ENCODE assay signal across 25 mouse cellular contexts in genomic region chr3:97789317-97789716, GRCm38 (mm10).
DNase-seq lines count a peak whose midpoint lies in the region; ATAC-seq and TF ChIP-seq lines count a peak whose summit lies in the region.
"Had no signal": no experiment of that assay in that cellular context is flagged by ENCODE, and none has a peak within 500 bp of the region (broad histone marks: within the 10 kb centered on the region; RNA-seq: fewer than 3 reads in every experiment).

No protein-coding gene starts in this region.

- DNase-seq in 416B (ENCODE audit: low read depth) (peak; percentile 16), CH12.LX (ENCODE audit: extremely low read depth) (no peak), R1 (ENCODE audit: low read depth, low spot score) (peak; percentile 32)
- DNase-seq in right cerebral cortex, postnatal 4 days: no peak
- no peak for DNase-seq in layer of hippocampus, adult 9-11 months
- DNase-seq: cerebellum, adult 11 months; cerebellum, postnatal 10 days; embryo, embryonic 11 days; heart, postnatal 4 days; kidney, postnatal 36 days; right cerebral cortex, adult 18-20 months had no signal

- ATAC-seq in intestine, postnatal 0 days: no peak
- no peak for ATAC-seq in intestine, embryonic 16.5 days
- ATAC-seq: CD4-positive, CD25-positive, alpha-beta regulatory T cell, adult 4 months had no signal

- in situ Hi-C loops in CH12.LX (cut with MboI; ENCODE audit: low pct_ligation_motif_present, low pct_unique_long_range_greater_than_20kb, low sequenced_read_pairs): no loop called here

- H3K4me2 ChIP-seq in intestine, postnatal 0 days (replicated peaks; ENCODE audit: low read depth): no peak overlapping the region
- no peak overlapping the region for H3K4me2 ChIP-seq in intestine, embryonic 16.5 days (ENCODE audit: low read depth, low read length)
- H3K4me2 ChIP-seq in CH12.LX (ENCODE audit: insufficient read depth, low read depth, poor library complexity, severe bottlenecking): no peak overlapping the region
- H3K4me2 ChIP-seq: embryonic facial prominence, embryonic 13.5 days; forebrain, embryonic 12.5 days; heart, embryonic 13.5 days; hindbrain, embryonic 15.5 days; limb, embryonic 12.5 days; lung, embryonic 15.5 days; neural tube, embryonic 15.5 days had no signal

- no peak for TF ChIP-seq POLR2A in CH12.LX (IDR thresholded peaks at IDR 0.05; ENCODE audit: low read depth, low read length)

- no peaks in the 10 kb centered on the region for H3K9me3 ChIP-seq in intestine, postnatal 0 days (ENCODE audit: control insufficient read depth)
- H3K9me3 ChIP-seq in intestine, embryonic 16.5 days (ENCODE audit: control insufficient read depth, low read length): no peaks in the 10 kb centered on the region
- H3K9me3 ChIP-seq in CH12.LX (replicated peaks; ENCODE audit: low read length): peaks cover 4% of the 10 kb centered on the region
- H3K9me3 ChIP-seq: forebrain, embryonic 12.5 days; G1E; hindbrain, embryonic 15.5 days; lung, embryonic 15.5 days had no signal

- no peaks in the 10 kb centered on the region for H3K27me3 ChIP-seq in intestine, postnatal 0 days (replicated peaks; ENCODE audit: control insufficient read depth, insufficient read depth, low read length)
- no peaks in the 10 kb centered on the region for H3K27me3 ChIP-seq in intestine, embryonic 16.5 days (replicated peaks; ENCODE audit: control insufficient read depth, insufficient read depth, low read length)
- no peaks in the 10 kb centered on the region for H3K27me3 ChIP-seq in CH12.LX (replicated peaks)
- H3K27me3 ChIP-seq: embryonic facial prominence, embryonic 13.5 days; forebrain, embryonic 12.5 days; heart, embryonic 13.5 days; hindbrain, embryonic 15.5 days; limb, embryonic 12.5 days; lung, embryonic 15.5 days; neural tube, embryonic 15.5 days had no signal

- dilution Hi-C loops in CH12.LX (cut with MboI; ENCODE audit: extremely low pct_ligation_motif_present, extremely low pct_unique_long_range_greater_than_20kb, low sequenced_read_pairs): no loop called here

- peak; percentile 49 for TF ChIP-seq CTCF in intestine, postnatal 0 days (IDR thresholded peaks at IDR 0.05; ENCODE audit: low read depth)
- TF ChIP-seq CTCF in CH12.LX (conservative IDR thresholded peaks at IDR 0.05 in 1 of 2, IDR thresholded peaks at IDR 0.05 in 1 of 2; ENCODE audit: low read depth in 2 of 2, low read length in 2 of 2): peak in 1 of 2 experiments; percentile 8; a peak in 1 of 4 replicates

- TF ChIP-seq RAD21 in CH12.LX (IDR thresholded peaks at IDR 0.05; ENCODE audit: low read depth, low read length): peak; percentile 22

- H3K9ac ChIP-seq in intestine, postnatal 0 days (ENCODE audit: low read depth, low read length): no peak overlapping the region
- H3K9ac ChIP-seq in intestine, embryonic 16.5 days (ENCODE audit: low read depth, low read length): no peak overlapping the region
- H3K9ac ChIP-seq in CH12.LX (ENCODE audit: insufficient read depth, low read depth): no peak overlapping the region
- H3K9ac ChIP-seq: embryonic facial prominence, embryonic 13.5 days; forebrain, embryonic 12.5 days; heart, embryonic 13.5 days; hindbrain, embryonic 15.5 days; limb, embryonic 12.5 days; liver, embryonic 14.5 days; lung, embryonic 15.5 days; neural tube, embryonic 15.5 days had no signal

- H3K4me3 ChIP-seq in intestine, postnatal 0 days (ENCODE audit: low read depth, low read length): no peak overlapping the region
- H3K4me3 ChIP-seq in intestine, embryonic 16.5 days (ENCODE audit: low read length): no peak overlapping the region
- H3K4me3 ChIP-seq in CH12.LX (replicated peaks in 1 of 3; ENCODE audit: low read depth in 2 of 3, low read length in 2 of 3, poor library complexity in 1 of 3): no peak overlapping the region
- H3K4me3 ChIP-seq: embryonic facial prominence, embryonic 13.5 days; erythroblast, embryonic 14.5 days; forebrain, embryonic 12.5 days; heart, embryonic 13.5 days; hindbrain, embryonic 15.5 days; limb, embryonic 12.5 days; lung, embryonic 15.5 days; neural tube, embryonic 15.5 days had no signal

- TF ChIP-seq EP300 in CH12.LX (IDR thresholded peaks at IDR 0.05; ENCODE audit: low read length): no peak

- no peak overlapping the region for H3K27ac ChIP-seq in intestine, postnatal 0 days (ENCODE audit: low read depth, low read length)
- H3K27ac ChIP-seq in intestine, embryonic 16.5 days (ENCODE audit: low read length): no peak overlapping the region
- no peak overlapping the region for H3K27ac ChIP-seq in CH12.LX (ENCODE audit: insufficient read depth, low read depth)
- H3K27ac ChIP-seq: embryonic facial prominence, embryonic 13.5 days; forebrain, embryonic 12.5 days; heart, embryonic 13.5 days; hindbrain, embryonic 15.5 days; limb, embryonic 12.5 days; liver, embryonic 14.5 days; lung, embryonic 15.5 days; macrophage; neural tube, embryonic 15.5 days had no signal

- H3K79me2 ChIP-seq in CH12.LX (replicated peaks; ENCODE audit: control insufficient read depth, extremely low read depth, insufficient read depth, poor library complexity, severe bottlenecking): no peaks in the 10 kb centered on the region

- H3K4me1 ChIP-seq in intestine, postnatal 0 days (replicated peaks; ENCODE audit: control insufficient read depth, insufficient read depth, low read length): no peaks in the 10 kb centered on the region
- no peaks in the 10 kb centered on the region for H3K4me1 ChIP-seq in intestine, embryonic 16.5 days (ENCODE audit: control insufficient read depth, insufficient read depth, low read length)
- H3K4me1 ChIP-seq in CH12.LX (ENCODE audit: control insufficient read depth in 1 of 2, insufficient read depth in 2 of 2): peaks cover 0 to 4% of the 10 kb centered on the region in 2 experiments; a peak in 2 of 4 replicates
- H3K4me1 ChIP-seq: embryonic facial prominence, embryonic 13.5 days; forebrain, embryonic 12.5 days; hindbrain, embryonic 15.5 days; limb, embryonic 12.5 days; lung, embryonic 15.5 days; neural tube, embryonic 15.5 days had no signal

- no peaks in the 10 kb centered on the region for H3K36me3 ChIP-seq in intestine, postnatal 0 days (ENCODE audit: control insufficient read depth, insufficient read depth)
- no peaks in the 10 kb centered on the region for H3K36me3 ChIP-seq in intestine, embryonic 16.5 days (ENCODE audit: control insufficient read depth, insufficient read depth, low read length)
- peaks cover 0 to 2% of the 10 kb centered on the region in 2 experiments for H3K36me3 ChIP-seq in CH12.LX (replicated peaks in 1 of 2; ENCODE audit: control insufficient read depth in 1 of 2, insufficient read depth in 1 of 2, low read length in 1 of 2)
- H3K36me3 ChIP-seq: embryonic facial prominence, embryonic 13.5 days; forebrain, embryonic 12.5 days; G1E; limb, embryonic 12.5 days; lung, embryonic 15.5 days had no signal

TF ChIP-seq in CH12.LX, 34 proteins besides CTCF, POLR2A, EP300 and RAD21:
- no peak for TF ChIP-seq HCFC1 (IDR thresholded peaks at IDR 0.05; ENCODE audit: low read depth, low read length)
TF ChIP-seq in CH12.LX: peak in this region for 0.

Comparison
In these comparisons a context has a peak if more than half of its experiments do, and no peak if none do; other contexts are left out.
1. DNase-seq: peak in 416B (single experiment) and R1 (single experiment); none in CH12.LX (single experiment), right cerebral cortex, postnatal 4 days (single experiment) and layer of hippocampus, adult 9-11 months (single experiment).